Mouse (Mus musculus) kidney, adult 2 months (tissue): ENCODE results near the gene Cachd1.

Source experiments
- CTCF ChIP-seq: fragments of 200-500 bp; conservative IDR thresholded peaks from 2 replicates; pipeline ENCODE4 v1.5.1; 2011; ENCODE audit warnings: low read depth, mild to moderate bottlenecking, control low read depth, low read length, moderate library complexity, mixed read lengths; ENCODE audit not compliant: insufficient read depth, insufficient read length
- POLR2A ChIP-seq: fragments of 200-500 bp; IDR thresholded peaks from one replicate; pipeline ENCODE4 v1.6.1; 2011; ENCODE audit warnings: low read depth, low read length, control low read depth

- TF ChIP-seq POLR2A (no peak), CTCF (no peak)
Observed at GRCm38 (mm10) chr4:100779023-100779422, 2.5 kb downstream of the Cachd1 start.
